Mouse (Mus musculus): Measurements from ENCODE around the gene Gstm2. TPM values are rescaled to one million over a fixed set of nuclear protein-coding genes. Genes with fewer than 3 reads are reported as not detected.

The Gstm2 gene
- not detected for total RNA-seq (2023)

DNA sequence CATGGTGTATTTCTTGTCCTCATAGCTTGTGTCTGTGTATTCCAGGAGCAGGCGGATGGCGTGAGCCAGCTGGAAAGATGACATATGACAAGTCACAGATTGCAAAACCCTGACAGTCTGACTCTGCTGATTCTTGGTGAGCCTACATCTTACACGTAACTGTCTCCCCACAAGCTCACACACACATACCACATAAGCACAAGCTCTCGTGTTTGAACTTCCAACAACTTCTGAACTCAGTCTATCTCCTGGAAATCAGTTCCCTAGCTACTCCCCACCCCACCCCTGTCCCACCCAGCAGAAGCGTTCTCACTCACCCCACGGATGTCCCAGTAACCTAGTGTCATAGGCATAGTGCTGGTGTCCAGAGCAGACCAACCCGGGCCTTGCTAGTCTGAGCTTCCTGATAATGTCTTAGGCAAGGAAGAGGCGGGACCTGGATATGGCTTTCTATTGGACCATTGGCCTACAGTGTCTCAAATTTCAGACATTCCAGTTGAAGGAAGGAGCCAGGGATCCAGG is at the start of gene Gstm2:
Gene Gstm2 (minus strand): TSS at position 413 of the 522 bp plus-strand sequence.

DNA sequence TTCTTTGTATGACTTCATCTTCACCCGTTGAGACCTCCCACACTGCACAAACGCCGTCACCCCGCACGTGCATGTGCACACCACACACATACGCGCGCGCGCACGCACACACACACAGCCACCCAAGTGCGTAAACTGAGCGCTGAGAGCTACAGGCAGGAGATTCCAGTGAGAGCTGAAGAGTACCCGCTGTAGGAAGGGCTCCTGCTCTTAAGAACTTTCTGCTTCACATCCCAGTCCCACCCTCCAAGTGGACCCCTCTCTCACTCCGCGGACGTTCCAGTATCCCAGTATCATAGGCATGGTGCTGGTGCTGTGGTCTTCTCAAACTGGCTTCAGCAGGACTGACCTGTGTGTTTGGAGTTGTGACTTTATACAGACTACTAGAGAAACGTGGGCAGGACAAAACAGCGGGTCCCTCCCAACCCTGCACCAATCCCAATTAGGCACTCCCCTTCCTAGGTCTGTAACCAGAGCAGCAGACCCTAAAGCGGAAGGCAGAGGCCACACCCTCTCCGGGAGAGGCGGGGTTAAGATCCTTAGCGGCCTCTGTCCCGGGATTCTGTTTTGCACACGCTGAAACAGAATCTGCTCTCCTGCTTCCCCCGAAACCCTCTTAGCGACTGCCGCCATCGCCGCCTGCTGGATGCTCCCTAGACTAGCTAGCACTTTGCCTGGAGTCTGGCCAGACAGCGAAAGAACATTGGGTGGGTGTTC is 31.4 kb upstream of the Gstm2 start, which contains the start of gene Gstm1:
Gene Gstm1 (minus strand): TSS at position 501 of the 717 bp plus-strand sequence.

DNA sequence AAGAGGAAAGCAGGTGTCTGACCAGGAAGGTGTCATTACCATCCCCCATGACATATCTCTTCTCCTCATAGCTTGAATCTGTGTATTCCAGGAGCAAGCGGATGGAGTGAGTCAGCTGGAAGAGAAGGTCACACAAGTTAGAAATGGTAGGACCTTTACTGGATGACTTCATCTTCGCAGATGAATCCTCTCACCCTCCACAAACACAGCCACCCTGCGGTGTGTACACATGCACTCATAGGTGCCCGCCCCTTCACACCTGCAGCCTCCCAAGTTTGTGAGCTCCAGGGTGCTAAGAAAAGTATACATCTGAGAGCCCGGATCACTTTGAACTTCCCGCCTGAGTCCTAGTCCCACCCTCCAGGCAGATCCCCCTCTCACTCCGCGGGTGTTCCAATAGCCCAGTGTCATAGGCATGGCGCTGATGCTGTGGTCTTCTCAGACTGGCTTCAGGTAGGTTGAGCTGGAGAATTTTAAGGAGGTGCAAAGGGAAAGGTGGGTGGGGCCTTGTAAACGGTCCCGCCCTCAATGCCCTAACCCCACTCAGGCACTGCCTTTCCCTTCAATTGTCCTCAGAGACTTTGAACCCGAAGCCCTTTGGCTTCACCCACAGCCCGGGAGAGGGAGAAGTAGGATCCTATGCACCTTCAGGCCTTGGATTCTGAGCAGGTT is 17.4 kb downstream of the Gstm2 start, which contains the start of gene Gstm3:
Gene Gstm3 (minus strand): TSS at position 560 of the 672 bp plus-strand sequence.

DNA sequence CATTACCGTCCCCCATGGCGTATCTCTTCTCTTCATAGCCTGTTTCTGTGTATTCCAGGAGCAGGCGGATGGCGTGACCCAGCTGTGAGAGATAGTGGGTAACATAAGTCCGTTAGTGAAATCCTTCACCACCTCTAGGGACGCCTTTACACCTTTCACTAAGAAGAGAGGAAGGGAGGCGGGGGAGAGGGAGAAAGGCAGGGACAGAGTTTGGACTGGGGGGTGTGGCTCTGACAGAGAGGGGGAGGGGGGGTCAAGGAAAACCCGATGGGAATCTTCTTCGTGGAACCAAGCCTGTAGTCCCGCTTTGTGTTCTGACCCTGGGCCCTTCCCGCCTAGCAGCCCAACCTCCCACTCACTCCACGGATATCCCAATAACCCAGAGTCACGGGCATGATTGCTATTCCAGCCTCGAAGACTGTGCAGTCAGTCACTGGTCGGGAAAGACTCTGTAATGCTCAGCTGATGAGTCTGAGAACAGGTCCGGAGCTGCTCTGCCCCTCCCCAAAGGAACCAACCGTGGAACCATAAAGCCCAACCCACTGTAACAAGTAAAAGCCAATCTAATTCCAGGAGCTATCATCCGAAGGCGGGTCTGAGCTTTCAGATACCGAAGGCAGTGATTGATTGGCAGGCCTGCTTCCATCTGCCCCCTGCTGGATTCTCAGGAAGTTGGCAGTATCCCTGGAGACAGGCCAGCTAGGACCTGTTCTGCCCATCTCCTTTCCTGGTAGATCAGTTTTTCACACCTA is 42.8 kb downstream of the Gstm2 start, which contains the start of gene Gstm6:
Gene Gstm6 (minus strand): TSS at position 511 of the 752 bp plus-strand sequence.

Other genes starting within 250 kb of the Gstm2 start
- gene Csf1, start 226.0 kb downstream of the Gstm2 start, total RNA-seq (2023): 10 to 100 TPM in 1 of 2 experiments, 1 to 10 TPM in 1; 5.0 to 10.4 TPM
- gene Eps8l3, start 109.2 kb downstream of the Gstm2 start, total RNA-seq (2023): not detected
- gene Gstm5, start 90.6 kb downstream of the Gstm2 start, total RNA-seq (2023): 1 to 10 TPM in 1 of 2 experiments, under 1 TPM in 1; 0.90 to 1.0 TPM
- 1 to 10 TPM; 1.5 to 2.7 TPM for gene Gstm7, start 54.6 kb downstream of the Gstm2 start, total RNA-seq (2023)
- not detected for gene Gstm6, start 42.7 kb downstream of the Gstm2 start, total RNA-seq (2023)
- not detected for gene Gstm3, start 17.2 kb downstream of the Gstm2 start, total RNA-seq (2023)
- gene Gstm1, start 31.5 kb upstream of the Gstm2 start, total RNA-seq (2023): 1 to 10 TPM; 3.6 to 4.9 TPM
- gene Gstm4, start 58.4 kb upstream of the Gstm2 start, total RNA-seq (2023): 1 to 10 TPM; 2.3 to 2.4 TPM
- 10 to 100 TPM; 35.9 TPM for gene Ampd2, start 100.2 kb upstream of the Gstm2 start, total RNA-seq (2023)
- gene Gnat2, start 106.3 kb upstream of the Gstm2 start, total RNA-seq (2023): not detected
- gene Gnai3, start 159.7 kb upstream of the Gstm2 start, total RNA-seq (2023): 10 to 100 TPM; 86.8 to 86.9 TPM
- not detected for gene Gpr61, start 168.4 kb upstream of the Gstm2 start, total RNA-seq (2023)
- 1 to 10 TPM; 3.1 to 3.5 TPM for gene Amigo1, start 199.9 kb upstream of the Gstm2 start, total RNA-seq (2023)
- gene Cyb561d1, start 214.8 kb upstream of the Gstm2 start, total RNA-seq (2023): 10 to 100 TPM; 32.9 to 35.3 TPM
- 10 to 100 TPM; 30.2 to 37.6 TPM for gene Atxn7l2, start 224.5 kb upstream of the Gstm2 start, total RNA-seq (2023)
- not detected for gene Sypl2, start 240.2 kb upstream of the Gstm2 start, total RNA-seq (2023)

Data from T-cell, adult 66 days (primary cell).